Mouse (Mus musculus): ENCODE results near the gene Il4ra.
A peak's percentile ranks its signal among the peaks of the same experiment; 100 is the strongest.

Il4ra gene

GRCm38 (mm10) chr7:125549916-125550315 is 2.0 kb upstream of the Il4ra start:
- DNase-seq (ENCODE audit: low spot score in 2 of 2): no peak

- DNase-seq (ENCODE audit: low spot score in 2 of 2): no peak
These were observed 989 bp upstream of the Il4ra start for GRCm38 (mm10) chr7:125550881-125551381.

GRCm38 (mm10) chr7:125552851-125553555 is 1.1 kb downstream of the Il4ra start:
- no peak for DNase-seq (ENCODE audit: low spot score in 2 of 2)

GRCm38 (mm10) chr7:125553653-125554428 is 1.9 kb downstream of the Il4ra start:
- DNase-seq (ENCODE audit: low spot score in 2 of 2): no peak

- DNase-seq (ENCODE audit: low spot score in 2 of 2): no peak
These were observed 2.7 kb downstream of the Il4ra start for GRCm38 (mm10) chr7:125554456-125555114.

- DNase-seq (ENCODE audit: low spot score in 2 of 2): no peak
These were observed 3.5 kb downstream of the Il4ra start for GRCm38 (mm10) chr7:125555351-125555872.

- no peak for DNase-seq (ENCODE audit: low spot score in 2 of 2)
These were observed 4.2 kb downstream of the Il4ra start for GRCm38 (mm10) chr7:125556096-125556495.

GRCm38 (mm10) chr7:125556865-125557264 is 4.9 kb downstream of the Il4ra start:
- no peak for DNase-seq (ENCODE audit: low spot score in 2 of 2)

- no peak for DNase-seq (ENCODE audit: low spot score in 2 of 2)
These were observed 6.6 kb downstream of the Il4ra start for GRCm38 (mm10) chr7:125558401-125558945.

- DNase-seq (ENCODE audit: low spot score in 2 of 2): no peak
These were observed 7.1 kb downstream of the Il4ra start for GRCm38 (mm10) chr7:125558997-125559396.

- no peak for DNase-seq (ENCODE audit: low spot score in 2 of 2)
These were observed 7.6 kb downstream of the Il4ra start for GRCm38 (mm10) chr7:125559537-125559936.

GRCm38 (mm10) chr7:125560146-125560785 is 8.3 kb downstream of the Il4ra start:
- no peak for DNase-seq (ENCODE audit: low spot score in 2 of 2)

- DNase-seq (ENCODE audit: low spot score in 2 of 2): peak; percentile 35 to 56
These were observed 9.3 kb downstream of the Il4ra start for GRCm38 (mm10) chr7:125561085-125561690.

GRCm38 (mm10) chr7:125562413-125562812 is 10.5 kb downstream of the Il4ra start:
- DNase-seq (ENCODE audit: low spot score in 2 of 2): no peak

GRCm38 (mm10) chr7:125563093-125563492 is 11.2 kb downstream of the Il4ra start:
- no peak for DNase-seq (ENCODE audit: low spot score in 2 of 2)

- DNase-seq (ENCODE audit: low spot score in 2 of 2): no peak
These were observed 12.6 kb downstream of the Il4ra start for GRCm38 (mm10) chr7:125564316-125565024.

GRCm38 (mm10) chr7:125565516-125566285 is 13.8 kb downstream of the Il4ra start:
- DNase-seq (ENCODE audit: low spot score in 2 of 2): no peak

- DNase-seq (ENCODE audit: low spot score in 2 of 2): no peak
These were observed 14.5 kb downstream of the Il4ra start for GRCm38 (mm10) chr7:125566420-125566819.

- DNase-seq (ENCODE audit: low spot score in 2 of 2): no peak
These were observed 17.0 kb downstream of the Il4ra start for GRCm38 (mm10) chr7:125568888-125569287.
